Mouse (Mus musculus): ENCODE measurements around the gene Arid5b.

The Arid5b gene

DNA sequence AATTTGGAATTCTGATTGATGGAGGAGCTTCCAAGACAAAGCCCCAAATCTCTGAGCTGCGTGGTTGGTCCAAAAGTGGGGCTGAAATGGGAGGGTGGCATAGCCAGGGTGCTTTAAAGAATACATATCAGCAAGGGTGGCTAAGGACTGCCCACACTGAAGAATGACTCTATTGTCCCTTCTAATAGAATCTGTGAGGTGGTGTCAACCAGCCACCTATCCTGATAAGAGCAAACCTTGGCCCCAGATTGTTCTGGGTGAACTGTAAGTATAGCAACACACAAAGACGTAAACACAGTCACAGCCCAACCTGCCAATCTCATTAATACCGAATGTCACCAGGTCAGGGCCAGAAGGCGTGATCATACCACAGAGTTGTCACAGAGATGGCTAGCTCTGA is 111.4 kb downstream of the Arid5b start:
- CTCF ChIA-PET: interaction anchor here (0.6 kb wide), 1 partner anchor 42 kb away, joined by 3 read pairs; no protein-coding TSS in a partner anchor

GRCm38 (mm10) chr10:68166695-68167086 is 111.8 kb downstream of the Arid5b start:
- CTCF ChIA-PET: interaction anchor here (0.6 to 0.7 kb wide), 4 partner anchors 42 to 113 kb away, joined by 3 to 4 read pairs (median 3); no protein-coding TSS in a partner anchor

DNA sequence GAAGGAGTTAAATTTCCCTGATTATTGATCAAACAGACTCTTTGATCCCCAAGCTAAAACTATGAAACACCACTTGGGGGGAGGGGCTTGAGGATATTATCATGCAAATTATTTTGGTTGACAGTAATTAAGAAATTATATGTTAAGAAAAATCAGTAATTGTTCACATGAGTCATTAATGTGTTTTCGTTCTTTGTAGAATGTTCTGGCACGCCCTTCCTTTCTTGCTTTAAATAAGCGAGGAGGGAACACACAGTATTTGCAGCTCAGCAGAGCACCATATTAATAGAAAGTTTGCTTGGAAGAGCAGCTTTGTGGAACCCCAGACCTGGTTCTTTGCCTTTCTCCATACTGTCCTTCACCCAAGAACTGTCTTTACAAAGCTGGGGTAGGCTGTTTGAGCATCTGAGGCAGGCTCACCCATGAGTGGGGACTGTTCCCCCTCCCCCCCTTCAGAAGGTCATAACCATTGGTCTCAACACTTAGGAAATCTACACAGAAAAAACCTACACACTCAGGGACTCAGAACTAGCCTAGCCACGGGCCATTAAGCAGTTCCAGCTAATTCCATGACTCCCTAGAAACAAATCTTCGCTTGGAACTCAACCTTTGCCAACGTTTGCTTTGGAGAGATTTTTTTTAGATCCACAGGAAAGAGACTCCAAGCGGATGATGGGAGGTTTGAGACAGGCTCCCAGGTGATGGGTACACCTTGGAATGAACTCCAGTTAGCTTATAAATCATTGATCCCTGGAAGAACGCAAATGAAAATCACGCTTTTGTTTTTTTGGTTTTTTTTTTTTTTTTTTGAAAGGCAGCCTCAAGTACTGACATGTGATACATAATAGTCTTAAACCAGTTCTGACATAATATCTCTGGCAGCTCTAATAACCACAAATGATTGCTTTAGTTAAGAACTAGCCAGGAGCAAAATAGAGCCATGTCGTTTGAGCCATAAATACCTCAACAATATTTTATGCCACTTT is 112.5 kb downstream of the Arid5b start:
- CTCF ChIA-PET: interaction anchor here (0.6 to 1.4 kb wide), 6 partner anchors 15 to 114 kb away, joined by 3 to 10 read pairs (median 3); no protein-coding TSS in a partner anchor

DNA sequence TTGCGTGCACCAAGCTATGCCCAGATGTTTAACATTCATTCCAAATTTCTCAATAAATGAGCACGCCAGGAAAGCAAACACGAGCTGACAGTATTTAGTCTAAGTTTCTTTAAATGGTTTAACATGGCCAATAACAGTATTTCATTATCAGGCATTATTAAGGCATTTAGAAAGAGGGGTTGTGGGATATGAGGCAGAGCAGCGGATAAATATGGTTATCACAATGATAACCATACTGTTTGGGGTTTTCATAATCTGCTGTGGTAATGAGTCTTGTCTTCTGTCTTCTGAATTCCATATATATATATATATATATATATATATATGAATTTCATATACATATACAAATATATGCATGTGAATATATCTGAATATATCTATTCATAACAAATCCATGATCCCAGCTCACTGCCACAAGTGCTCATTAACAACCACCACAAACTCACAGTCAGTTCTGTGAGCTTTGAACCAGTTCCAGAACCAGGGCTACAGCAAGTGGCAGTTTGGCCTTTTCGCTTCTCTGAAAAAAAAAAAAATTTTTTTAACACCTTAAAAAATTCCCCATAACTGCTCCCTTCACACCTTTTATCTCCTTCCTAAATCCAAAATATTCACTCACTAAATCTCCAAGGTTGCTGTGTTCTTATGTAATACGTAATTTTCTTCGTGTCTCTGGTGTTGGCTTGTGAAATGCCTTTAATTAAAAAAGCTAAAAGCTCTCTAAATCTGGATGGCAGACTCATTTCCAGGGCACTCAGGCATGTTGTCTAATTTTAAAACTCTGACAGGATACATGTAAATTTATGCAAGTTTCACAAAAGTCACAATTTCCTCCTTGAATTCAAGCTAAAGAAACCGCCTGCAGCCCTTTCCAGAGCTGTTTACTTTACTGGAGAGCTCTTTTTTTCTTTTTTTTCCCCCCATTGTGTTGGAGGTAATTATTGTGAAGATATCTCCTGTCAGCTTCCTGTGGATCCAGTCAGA is 113.5 kb downstream of the Arid5b start:
- CTCF ChIA-PET: interaction anchor here (0.7 to 1.4 kb wide), 3 partner anchors 10 to 113 kb away, joined by 3 to 10 read pairs (median 5); no protein-coding TSS in a partner anchor

DNA sequence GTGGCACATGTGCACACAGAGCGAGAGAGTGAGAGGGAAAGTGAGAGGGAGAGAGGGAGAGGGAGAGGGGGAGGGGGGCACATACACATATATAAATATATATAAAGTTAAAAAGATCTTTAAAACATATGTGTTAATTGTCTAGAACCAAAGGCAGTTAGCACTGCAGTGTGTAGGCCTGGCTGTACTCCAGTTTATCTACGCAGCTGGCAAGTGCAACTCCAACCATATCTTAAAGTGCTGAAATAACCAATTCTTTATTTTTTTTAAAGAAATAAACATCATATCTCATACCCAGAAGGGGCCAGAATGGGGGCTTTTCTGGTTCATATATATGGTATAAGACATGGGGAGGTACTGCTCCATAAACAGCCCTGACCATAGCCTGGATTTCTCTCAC is 114.4 kb downstream of the Arid5b start:
- CTCF ChIA-PET: interaction anchor here (0.8 kb wide), 1 partner anchor 9 kb away, joined by 5 read pairs; no protein-coding TSS in a partner anchor

GRCm38 (mm10) chr10:68159759-68160158 is 118.8 kb downstream of the Arid5b start:
- CTCF ChIA-PET: no interaction called here

- CTCF ChIA-PET: no interaction called here
Observed at GRCm38 (mm10) chr10:68158555-68158954, 120.0 kb downstream of the Arid5b start.

DNA sequence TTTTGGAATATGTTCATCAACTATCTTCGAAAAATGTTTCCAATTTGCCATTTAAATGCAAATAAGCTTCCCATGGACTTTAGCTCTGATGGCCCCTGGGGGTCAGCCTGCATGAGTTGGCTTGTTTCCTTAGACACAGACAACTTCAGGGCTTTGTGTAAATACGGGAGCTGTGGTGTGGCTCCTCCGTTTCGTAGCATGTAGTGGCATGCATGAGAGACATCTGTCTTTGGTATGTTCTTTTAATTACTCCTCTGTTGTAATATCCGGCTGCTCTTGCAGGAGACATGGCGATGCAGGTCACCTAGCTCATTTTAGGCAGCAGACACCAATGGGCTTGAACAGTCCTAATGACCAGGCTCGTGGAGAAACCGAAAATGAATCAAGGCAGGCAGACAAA is 121.0 kb downstream of the Arid5b start:
- CTCF ChIA-PET: no interaction called here

GRCm38 (mm10) chr10:68156646-68157245 is 121.8 kb downstream of the Arid5b start:
- CTCF ChIA-PET: no interaction called here

DNA sequence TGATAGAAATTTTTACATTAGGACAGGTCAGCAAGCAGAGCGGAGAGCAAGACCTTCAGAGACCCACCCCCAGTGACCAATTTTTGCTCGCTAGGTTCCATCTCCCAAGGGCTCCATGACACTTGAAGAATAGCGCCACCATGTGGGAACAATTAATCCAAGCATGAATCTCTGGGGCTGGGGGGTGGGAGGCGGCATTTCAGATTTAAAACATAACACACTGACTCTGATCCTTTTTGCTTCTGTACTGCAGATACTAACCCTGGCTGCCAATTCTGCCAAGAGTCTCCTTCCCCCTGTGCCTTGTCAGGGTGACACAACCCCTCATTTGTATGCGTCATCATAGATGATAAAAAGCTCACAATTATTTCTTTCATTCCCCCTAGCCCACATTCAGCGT is 122.4 kb downstream of the Arid5b start:
- CTCF ChIA-PET: no interaction called here

- CTCF ChIA-PET: interaction anchor here (0.6 to 1.0 kb wide), 3 partner anchors 8 to 126 kb away, joined by 3 to 5 read pairs (median 3); no protein-coding TSS in a partner anchor
Observed at GRCm38 (mm10) chr10:68155431-68156119, 123.0 kb downstream of the Arid5b start.

DNA sequence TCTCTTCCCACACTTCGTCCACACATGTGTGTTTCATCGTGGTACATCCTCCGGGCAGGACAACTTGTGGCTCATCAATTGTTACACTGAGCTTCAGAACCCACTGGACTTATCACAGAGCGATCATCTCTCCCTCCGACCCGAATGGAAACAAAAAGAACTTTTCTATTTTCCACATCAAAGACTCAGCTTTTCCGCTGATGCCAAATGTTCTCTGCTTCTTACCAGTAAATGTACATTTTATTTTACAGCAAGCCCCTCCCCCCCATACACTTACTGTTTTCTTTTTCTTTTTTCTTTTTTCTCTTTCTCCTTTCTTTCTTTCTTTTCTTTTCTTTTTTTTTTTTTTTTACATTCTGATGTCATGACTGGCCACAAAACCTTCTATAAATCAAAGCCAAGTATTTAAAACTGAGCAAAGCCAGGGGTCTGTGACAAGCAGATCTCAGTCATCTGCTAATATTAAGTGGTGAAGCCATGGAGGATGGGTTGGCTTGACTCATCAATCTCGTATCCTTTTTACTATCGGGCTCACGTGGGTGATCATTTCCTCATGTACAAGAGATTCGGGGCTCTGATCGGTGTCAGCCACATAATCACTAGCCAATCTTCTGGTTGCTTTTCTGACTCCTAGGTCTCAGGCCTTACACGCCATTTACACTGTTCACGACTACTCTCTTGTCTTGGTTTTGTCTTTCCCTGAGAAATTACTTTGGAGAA is 124.3 kb downstream of the Arid5b start:
- CTCF ChIA-PET: no interaction called here

DNA sequence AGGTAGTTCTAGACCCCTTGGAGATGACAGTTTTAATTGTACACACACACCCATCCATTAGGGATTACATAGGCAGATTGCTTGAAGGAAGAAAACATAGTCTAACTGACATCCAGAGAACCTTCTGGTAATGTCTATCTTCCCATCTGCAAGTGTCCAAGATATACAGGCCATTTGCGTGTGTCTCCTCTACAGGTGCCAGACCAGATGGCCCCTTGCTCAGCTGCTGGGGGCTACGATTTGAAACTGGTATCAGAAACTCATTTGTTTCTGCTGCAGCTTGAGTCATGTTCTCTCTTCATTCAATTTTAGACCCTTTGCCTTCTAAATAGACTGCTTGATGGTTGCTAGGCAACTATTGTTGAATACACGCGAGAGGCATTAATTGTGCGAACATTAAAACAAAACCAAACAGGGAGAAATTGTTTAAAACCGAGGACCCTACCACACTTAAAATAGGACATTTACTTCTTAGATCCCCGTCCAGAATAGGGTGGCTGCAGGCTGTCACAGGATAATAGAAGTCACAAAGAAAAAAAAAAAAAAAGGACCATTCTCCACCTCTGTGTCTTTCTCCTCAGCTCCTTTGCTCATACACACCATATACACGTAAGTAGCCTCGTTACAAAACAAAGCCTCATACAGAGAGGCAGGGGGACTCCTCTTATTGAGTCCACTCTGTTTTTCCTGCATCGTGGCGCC is 125.0 kb downstream of the Arid5b start:
- CTCF ChIA-PET: interaction anchor here (0.6 kb wide), 1 partner anchor 59 kb away, joined by 11 read pairs; no protein-coding TSS in a partner anchor

DNA sequence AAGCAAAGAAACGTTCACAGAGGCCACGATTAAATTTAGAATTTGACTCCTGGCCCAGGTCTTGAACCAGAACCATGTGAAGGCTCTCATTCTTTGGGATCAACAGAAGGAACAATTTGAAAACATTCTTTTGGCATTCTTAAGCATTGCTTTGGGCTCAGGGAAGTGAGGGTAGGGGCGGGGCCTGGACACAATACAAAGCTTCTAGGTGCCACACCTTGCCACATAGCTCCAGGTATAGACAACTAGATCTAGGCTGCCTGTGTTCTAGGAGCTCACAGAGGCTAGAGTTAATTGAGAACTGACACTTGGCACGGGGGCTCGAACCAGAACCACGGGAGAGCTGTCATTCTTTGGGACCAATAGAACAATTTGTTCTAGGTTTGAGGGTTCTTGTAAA is 130.0 kb downstream of the Arid5b start:
- CTCF ChIA-PET: no interaction called here

DNA sequence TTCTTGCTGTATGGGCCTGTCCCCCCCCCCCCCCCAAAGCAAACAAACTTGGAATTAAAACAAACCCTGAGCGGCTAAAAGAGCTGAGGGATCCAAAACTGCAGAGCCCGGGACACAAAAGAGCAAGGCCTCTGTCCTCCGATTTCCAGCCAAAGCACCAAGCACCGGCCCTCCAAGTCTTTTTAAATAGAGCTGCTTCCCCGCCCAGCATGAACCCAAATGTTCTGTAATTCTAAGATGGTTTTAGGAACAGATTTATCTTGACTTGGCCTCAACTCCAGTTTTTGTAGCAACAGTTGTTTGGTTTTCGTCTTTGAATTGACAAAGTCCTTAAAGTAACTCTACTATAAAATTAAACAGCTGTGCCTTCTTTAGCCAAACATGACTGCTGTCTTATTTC is 130.8 kb downstream of the Arid5b start:
- CTCF ChIA-PET: interaction anchor here (0.7 kb wide), 3 partner anchors 7 to 130 kb away, joined by 3 to 7 read pairs (median 3); no protein-coding TSS in a partner anchor

DNA sequence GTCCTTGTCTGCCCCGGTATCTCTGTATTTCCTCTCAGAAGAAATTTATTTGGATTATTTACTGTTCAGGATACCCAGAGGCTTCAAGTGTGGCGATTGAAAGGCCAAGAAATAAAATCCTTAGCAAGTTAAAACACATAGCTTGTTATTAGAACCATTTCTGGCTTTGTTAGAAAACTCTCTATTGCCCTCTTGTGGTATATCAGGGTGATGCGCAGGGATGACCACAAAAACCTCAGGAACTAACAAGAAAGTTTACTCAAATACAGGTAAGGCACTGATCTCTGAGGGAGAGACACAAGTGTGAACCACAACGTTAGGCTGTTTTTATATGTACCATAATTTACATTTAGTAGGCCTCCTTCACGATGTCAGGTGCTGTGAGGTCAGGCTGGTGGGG is 131.7 kb downstream of the Arid5b start:
- CTCF ChIA-PET: interaction anchor here (0.6 to 0.7 kb wide), 4 partner anchors 8 to 286 kb away, joined by 3 to 8 read pairs (median 5); no protein-coding TSS in a partner anchor

DNA sequence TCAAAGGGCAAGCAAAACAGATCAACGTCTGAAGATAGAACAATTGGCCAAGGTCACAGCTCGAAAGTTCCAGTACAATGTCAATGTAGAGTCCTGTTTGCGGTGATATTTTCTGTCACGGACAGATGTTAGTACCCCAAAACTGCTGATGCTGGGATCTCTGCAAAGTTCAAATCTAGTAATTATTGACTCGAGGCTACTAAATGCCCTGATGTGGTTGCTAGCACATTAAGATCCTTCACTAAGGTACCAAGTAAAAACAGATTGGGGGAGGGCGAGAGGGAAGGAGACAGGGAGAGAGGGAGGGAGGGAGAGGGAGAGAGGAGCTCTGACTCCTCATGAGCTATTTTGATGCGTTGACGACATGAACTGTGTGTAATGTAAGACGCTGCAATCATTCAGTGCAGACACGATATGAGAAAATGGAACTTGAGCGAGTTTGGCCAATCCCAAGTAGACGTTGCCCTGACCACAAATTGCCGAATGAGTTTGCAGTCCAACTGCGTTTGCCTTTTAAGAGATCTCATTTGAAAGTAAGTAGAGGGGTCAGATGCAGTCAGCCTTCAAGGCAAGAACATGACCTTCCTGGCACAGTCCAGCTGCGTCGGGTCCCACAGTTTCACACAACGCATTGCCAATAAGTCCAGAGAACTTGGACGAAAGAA is 133.1 kb downstream of the Arid5b start:
- CTCF ChIA-PET: no interaction called here

- CTCF ChIA-PET: no interaction called here
Observed at GRCm38 (mm10) chr10:68142501-68142900, 136.0 kb downstream of the Arid5b start.

- CTCF ChIA-PET: no interaction called here
Observed at GRCm38 (mm10) chr10:68141567-68141966, 137.0 kb downstream of the Arid5b start.

Measured in spleen, embryonic (tissue).